Mouse (Mus musculus): ENCODE data around the gene Chchd6. TPM values are rescaled to one million over a fixed set of nuclear protein-coding genes. Genes with fewer than 3 reads are reported as not detected.

Chchd6 gene
- total and polyA plus RNA-seq, 3 experiments, result 49.5 to 74.7 TPM; not detected in 1

- no peak overlapping the region for H3K27ac ChIP-seq (ENCODE audit: control insufficient read depth, low read depth, low read length)
- no peak overlapping the region for H3K9ac ChIP-seq (ENCODE audit: control insufficient read depth, low read depth, low read length, poor library complexity, severe bottlenecking)
- H3K9me3 ChIP-seq (replicated peaks; ENCODE audit: insufficient read depth, low read length), result no peaks in the 10 kb centered on the region
- DNase-seq (ENCODE audit: low read depth, low spot score), result no peak
- no peak overlapping the region for H3K4me3 ChIP-seq (ENCODE audit: control insufficient read depth in 1 of 2, insufficient read depth in 1 of 2, low read depth in 2 of 2, low read length in 2 of 2)
- peaks cover 7 to 14% of the 10 kb centered on the region in 2 experiments; a peak in 3 of 4 replicates for H3K27me3 ChIP-seq (ENCODE audit: control insufficient read depth in 1 of 2, insufficient read depth in 2 of 2, low read length in 2 of 2)
- no peak for TF ChIP-seq MYC (IDR thresholded peaks at IDR 0.05; ENCODE audit: low read depth, low read length)
- no peak for TF ChIP-seq E2F4 (IDR thresholded peaks at IDR 0.05; ENCODE audit: borderline replicate concordance, low read depth, low read length)
- TF ChIP-seq MXI1 (IDR thresholded peaks at IDR 0.05; ENCODE audit: low read depth, low read length), result no peak
- TF ChIP-seq HCFC1 (IDR thresholded peaks at IDR 0.05; ENCODE audit: low read depth, low read length), result no peak
- no peak for TF ChIP-seq MAX (IDR thresholded peaks at IDR 0.05; ENCODE audit: low read length)
- no peak for TF ChIP-seq CHD2 (IDR thresholded peaks at IDR 0.05; ENCODE audit: low read length)
- TF ChIP-seq TCF12 (IDR thresholded peaks at IDR 0.05; ENCODE audit: low read depth, low read length), result no peak
- TF ChIP-seq GATA1 (IDR thresholded peaks at IDR 0.05; ENCODE audit: low read depth, low read length), result no peak
- no peak for TF ChIP-seq JUND (IDR thresholded peaks at IDR 0.05; ENCODE audit: low read depth, low read length)
- TF ChIP-seq ZKSCAN1 (IDR thresholded peaks at IDR 0.05; ENCODE audit: low read depth, low read length), result no peak
- no peak for TF ChIP-seq POLR2AphosphoS2 (IDR thresholded peaks at IDR 0.05; ENCODE audit: low read length)
- TF ChIP-seq ZMIZ1 (IDR thresholded peaks at IDR 0.05; ENCODE audit: low read depth, low read length), result no peak
- TF ChIP-seq NRF1 (IDR thresholded peaks at IDR 0.05; ENCODE audit: insufficient read depth, low read depth, low read length, poor library complexity, severe bottlenecking), result no peak
- no peak for TF ChIP-seq GABPA (IDR thresholded peaks at IDR 0.05; ENCODE audit: low read depth, low read length)
- TF ChIP-seq USF2 (IDR thresholded peaks at IDR 0.05; ENCODE audit: borderline replicate concordance in 1 of 2, insufficient read depth in 1 of 2, low read depth in 1 of 2, low read length in 2 of 2), result no peak
- no peak for TF ChIP-seq MEF2A (IDR thresholded peaks at IDR 0.05; ENCODE audit: extremely low read depth, insufficient replicate concordance, low read depth, low read length, poor library complexity, severe bottlenecking)
- no peaks in the 10 kb centered on the region for H3K4me1 ChIP-seq (ENCODE audit: control insufficient read depth in 1 of 2, insufficient read depth in 2 of 2, low read length in 2 of 2)
- H3K36me3 ChIP-seq (ENCODE audit: control insufficient read depth in 1 of 2, insufficient read depth in 2 of 2, low read length in 2 of 2), result no peaks in the 10 kb centered on the region
- no peaks in the 10 kb centered on the region for H3K79me2 ChIP-seq (ENCODE audit: control insufficient read depth, insufficient read depth, low read length, poor library complexity)
These were observed 19.9 kb upstream of the Chchd6 start for GRCm38 (mm10) chr6:89615373-89615755.

- Histone ChIP-seq H3K36me3 (ENCODE audit: control insufficient read depth in 1 of 2, insufficient read depth in 2 of 2, low read length in 2 of 2) (no peaks in the 10 kb centered on the region), H3K9ac (ENCODE audit: control insufficient read depth, low read depth, low read length, poor library complexity, severe bottlenecking) (no peak overlapping the region), H3K4me1 (ENCODE audit: control insufficient read depth in 1 of 2, insufficient read depth in 2 of 2, low read length in 2 of 2) (no peaks in the 10 kb centered on the region), H3K27ac (ENCODE audit: control insufficient read depth, low read depth, low read length) (no peak overlapping the region), H3K4me3 (ENCODE audit: control insufficient read depth in 1 of 2, insufficient read depth in 1 of 2, low read depth in 2 of 2, low read length in 2 of 2) (no peak overlapping the region), H3K79me2 (ENCODE audit: control insufficient read depth, insufficient read depth, low read length, poor library complexity) (no peaks in the 10 kb centered on the region), H3K27me3 (ENCODE audit: control insufficient read depth in 1 of 2, insufficient read depth in 2 of 2, low read length in 2 of 2) (peaks cover 7 to 11% of the 10 kb centered on the region in 2 experiments; a peak in 3 of 4 replicates), H3K9me3 (replicated peaks; ENCODE audit: insufficient read depth, low read length) (no peaks in the 10 kb centered on the region)
- TF ChIP-seq ZNF384 (IDR thresholded peaks at IDR 0.05; ENCODE audit: low read depth, low read length) (no peak), ELF1 (IDR thresholded peaks at IDR 0.05; ENCODE audit: low read depth, low read length) (no peak), TAL1 (IDR thresholded peaks at IDR 0.05; ENCODE audit: low read length) (no peak), GATA1 (IDR thresholded peaks at IDR 0.05; ENCODE audit: low read depth, low read length) (no peak), BHLHE40 (IDR thresholded peaks at IDR 0.05; ENCODE audit: borderline replicate concordance, low read depth, low read length) (no peak), MEF2A (IDR thresholded peaks at IDR 0.05; ENCODE audit: extremely low read depth, insufficient replicate concordance, low read depth, low read length, poor library complexity, severe bottlenecking) (no peak), HCFC1 (IDR thresholded peaks at IDR 0.05; ENCODE audit: low read depth, low read length) (no peak), E2F4 (IDR thresholded peaks at IDR 0.05; ENCODE audit: borderline replicate concordance, low read depth, low read length) (no peak), NELFE (IDR thresholded peaks at IDR 0.05; ENCODE audit: low read depth, low read length) (no peak), RAD21 (IDR thresholded peaks at IDR 0.05; ENCODE audit: low read depth, low read length) (no peak), POLR2AphosphoS2 (IDR thresholded peaks at IDR 0.05; ENCODE audit: low read length) (no peak), EP300 (IDR thresholded peaks at IDR 0.05; ENCODE audit: low read depth in 1 of 2, low read length in 2 of 2) (no peak), USF2 (IDR thresholded peaks at IDR 0.05; ENCODE audit: borderline replicate concordance in 1 of 2, insufficient read depth in 1 of 2, low read depth in 1 of 2, low read length in 2 of 2) (no peak), USF1 (IDR thresholded peaks at IDR 0.05; ENCODE audit: low read depth, low read length) (no peak), KAT2A (conservative IDR thresholded peaks at IDR 0.05; ENCODE audit: low read depth, low read length) (no peak), POLR2A (IDR thresholded peaks at IDR 0.05; ENCODE audit: control insufficient read depth in 1 of 2, insufficient read depth in 1 of 2, low read depth in 1 of 2, low read length in 2 of 2, poor library complexity in 1 of 2) (no peak)
- no peak for DNase-seq (ENCODE audit: low read depth, low spot score)
These were observed 19.3 kb upstream of the Chchd6 start for GRCm38 (mm10) chr6:89614596-89615372.

Data from MEL (cell line).